Mouse (Mus musculus): ENCODE measurements around the gene Abcb9.

Abcb9 gene

DNA sequence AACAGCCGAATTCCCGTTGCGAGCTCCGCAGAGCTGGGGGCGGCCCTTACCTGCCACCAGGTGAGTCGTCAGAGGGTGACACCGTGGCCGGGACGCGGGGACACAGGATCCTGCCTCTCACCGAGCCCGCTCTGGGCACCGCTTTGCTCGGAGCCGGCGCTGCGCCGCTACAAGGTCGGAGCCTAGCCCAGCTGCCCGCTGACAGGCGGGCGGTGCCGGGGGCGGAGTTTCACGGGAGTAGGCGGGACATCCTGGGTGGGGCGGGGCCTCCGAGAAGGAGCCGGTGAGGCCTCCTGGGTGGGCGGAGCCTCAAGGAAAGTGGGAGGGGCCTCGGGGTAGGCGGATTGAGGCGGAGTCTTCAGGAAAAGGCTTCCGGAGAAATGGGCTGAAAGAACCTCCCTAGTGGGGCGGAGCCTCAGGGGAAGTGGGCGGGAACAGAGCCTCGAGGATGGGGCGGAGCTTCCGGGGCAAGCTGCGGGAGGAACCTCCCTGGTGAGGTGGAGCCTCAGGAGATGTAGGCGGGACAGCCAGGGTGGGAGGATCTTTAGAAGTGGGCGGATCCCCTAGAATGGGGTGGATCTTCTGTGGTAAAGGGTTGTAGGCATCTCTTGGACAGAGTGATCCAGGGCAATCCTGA is at the start of gene Abcb9:
Abcb9 (minus strand) TSS at position 203 of the 637 bp plus-strand sequence.
- DNase-seq (ENCODE audit: low spot score) = peak; percentile 99

DNA sequence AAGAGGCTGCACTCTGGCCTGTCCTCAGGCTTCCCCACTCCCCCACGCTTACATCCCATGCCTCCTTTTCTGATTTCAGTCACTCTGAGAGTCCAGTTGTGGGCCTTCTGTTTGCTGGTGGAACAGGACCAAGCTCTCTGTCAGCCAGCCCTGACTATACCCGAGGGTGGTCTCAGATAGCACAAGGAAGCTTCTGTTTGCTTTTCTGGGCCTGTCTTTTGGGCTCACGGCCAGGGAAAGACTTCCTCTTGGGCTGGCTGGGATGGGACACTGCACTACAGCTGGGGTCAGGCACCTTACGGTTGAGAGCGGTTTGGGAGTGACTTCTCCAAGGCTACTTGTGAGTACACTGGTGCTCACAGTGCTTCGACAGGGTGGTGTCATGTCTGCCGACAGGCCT is 42.5 kb upstream of the Abcb9 start:
- no peak for DNase-seq (ENCODE audit: low spot score)

DNA sequence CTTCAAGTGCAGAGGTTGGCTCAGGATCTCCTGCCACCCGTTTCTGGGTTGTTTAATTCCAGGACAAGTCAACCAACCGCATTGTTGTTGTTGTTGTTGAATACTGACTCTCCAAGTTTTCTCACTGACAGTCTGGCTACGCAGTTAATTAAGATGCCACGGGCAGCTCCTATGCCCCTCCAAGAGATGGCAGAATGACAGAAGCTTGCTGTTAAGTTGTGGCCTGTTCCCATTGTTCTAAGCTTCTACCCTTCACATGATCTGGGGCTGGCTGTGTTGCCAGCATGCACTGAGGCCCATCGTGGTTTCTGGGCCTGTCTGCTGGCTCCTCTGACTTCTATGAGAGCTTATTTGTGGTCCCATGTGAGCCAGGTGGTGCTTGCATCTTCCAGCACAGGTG is 38.7 kb upstream of the Abcb9 start:
- DNase-seq (ENCODE audit: low spot score) = no peak

DNA sequence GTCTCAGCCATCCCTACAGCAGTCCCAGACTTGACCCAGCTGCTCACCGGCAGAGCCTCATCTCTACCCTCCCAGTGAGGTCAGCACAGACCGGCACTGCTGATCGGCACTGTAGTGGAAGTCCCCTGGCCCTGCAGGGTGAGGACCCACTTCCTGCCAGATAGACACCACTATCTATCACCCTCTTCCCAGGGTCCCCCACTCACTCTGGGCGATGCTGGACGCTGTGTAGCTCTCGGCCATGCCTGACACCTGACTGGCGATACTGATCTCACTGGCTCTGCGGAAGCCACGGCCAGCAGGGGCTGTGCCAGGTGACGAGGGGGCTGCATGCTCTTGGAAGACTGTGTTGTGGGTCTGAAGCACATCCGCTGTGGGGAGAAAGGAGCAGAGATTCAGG is 29.5 kb upstream of the Abcb9 start:
- no peak for DNase-seq (ENCODE audit: low spot score)

DNA sequence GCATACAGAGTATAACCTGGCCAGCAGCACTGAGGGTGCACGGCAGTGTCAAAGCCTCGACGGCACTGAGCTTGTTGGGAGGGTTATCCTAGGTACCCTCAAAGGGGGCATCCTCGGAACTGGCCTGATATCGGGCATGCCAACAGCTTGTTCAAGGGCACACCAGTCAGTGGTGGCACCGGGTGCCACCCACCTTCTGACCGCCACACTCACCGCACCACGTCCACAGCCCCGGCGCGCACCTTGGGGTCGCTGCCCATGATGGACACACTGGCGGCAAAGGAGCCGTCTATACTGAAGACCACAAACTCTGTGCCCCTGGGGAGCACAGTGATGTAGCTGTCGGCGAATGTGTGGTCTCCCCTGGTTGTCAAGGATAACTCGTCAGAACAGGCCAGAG is 26.8 kb upstream of the Abcb9 start:
- DNase-seq (ENCODE audit: low spot score) = peak; percentile 39

DNA sequence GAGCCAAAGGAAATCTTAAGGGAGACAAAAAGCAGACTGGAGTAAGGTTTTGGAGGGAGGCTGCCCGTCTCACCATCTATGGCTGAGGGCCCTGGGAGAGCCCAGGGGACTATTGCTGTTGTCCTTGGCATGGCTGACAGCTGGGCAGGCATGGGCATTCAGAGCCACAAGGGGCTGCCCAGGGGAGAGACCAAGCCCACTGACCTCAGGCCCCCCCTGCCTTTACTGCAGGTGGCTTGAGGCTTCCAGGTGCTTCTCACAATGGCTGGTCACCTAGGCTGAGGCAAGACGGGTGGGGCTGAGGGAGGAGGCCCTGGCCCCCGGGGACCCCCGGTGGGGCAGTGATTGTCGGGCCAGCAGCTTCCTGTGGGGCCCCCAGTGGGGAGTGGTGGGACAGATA is 23.6 kb upstream of the Abcb9 start:
- DNase-seq (ENCODE audit: low spot score) = peak; percentile 43

DNA sequence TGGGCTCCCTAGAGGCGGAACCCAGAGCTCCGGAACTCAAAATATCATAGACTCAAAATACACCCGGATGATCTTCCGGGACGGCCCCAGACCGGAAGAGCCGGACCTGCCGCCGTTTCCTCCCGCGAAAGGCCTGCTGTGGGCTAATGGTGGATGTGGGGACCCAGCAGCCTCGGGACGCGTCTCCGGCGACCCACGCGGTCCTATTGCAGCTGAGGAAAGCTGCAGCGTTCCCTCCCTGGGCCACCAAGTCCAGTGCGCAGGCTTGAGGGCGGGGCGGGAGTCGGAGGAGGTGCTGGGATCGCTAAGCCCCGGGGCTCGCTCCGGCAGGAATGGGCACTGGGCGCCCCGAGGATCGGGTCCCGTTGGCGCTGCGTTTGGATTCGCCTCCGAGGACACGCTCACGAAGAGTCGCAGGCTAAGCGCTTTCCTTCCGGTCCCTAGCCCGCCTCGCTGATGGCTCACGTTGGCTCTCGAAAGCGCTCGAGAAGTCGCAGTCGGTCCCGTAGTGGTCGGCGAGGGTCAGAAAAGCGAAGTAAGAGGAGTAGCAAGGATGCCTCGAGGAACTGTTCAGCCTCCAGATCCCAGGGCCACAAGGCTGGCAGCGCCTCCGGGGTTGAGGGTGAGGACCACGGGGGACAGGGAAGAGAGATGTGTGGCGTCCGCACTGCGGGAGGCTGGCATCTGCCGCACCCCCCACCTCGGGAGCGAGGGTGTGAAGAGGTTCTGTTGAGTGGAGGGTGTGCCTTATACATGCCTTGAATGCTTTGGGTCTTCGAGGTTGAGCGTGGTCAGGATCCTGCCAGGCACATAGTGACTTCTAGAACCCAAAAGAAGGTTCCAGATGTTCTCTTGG is 20.6 kb upstream of the Abcb9 start, which contains the start of gene Arl6ip4:
Arl6ip4 (plus strand) TSS at position 100 of the 856 bp plus-strand sequence.
- DNase-seq (ENCODE audit: low spot score) = peak; percentile 85

DNA sequence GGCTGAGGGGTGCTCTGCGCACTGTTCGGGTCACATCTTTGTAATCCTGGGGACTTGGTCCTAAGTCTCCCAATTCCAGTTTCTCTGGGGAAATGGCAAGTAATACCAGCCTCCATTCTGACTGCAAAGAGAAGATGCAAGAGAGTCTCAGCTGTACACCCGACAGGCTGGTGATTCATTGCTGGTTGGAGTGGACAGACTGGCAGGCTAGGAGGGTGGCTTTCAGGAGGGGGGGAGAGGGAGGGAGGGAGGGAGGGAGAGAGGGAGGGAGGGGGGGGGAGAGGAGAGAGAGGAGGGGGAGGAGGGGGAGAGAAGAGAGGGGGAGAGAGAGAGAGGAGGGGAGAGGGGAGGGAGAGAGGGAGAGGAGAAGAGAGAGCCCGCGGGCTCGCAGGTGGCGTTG is 19.9 kb upstream of the Abcb9 start:
- DNase-seq (ENCODE audit: low spot score) = no peak

DNA sequence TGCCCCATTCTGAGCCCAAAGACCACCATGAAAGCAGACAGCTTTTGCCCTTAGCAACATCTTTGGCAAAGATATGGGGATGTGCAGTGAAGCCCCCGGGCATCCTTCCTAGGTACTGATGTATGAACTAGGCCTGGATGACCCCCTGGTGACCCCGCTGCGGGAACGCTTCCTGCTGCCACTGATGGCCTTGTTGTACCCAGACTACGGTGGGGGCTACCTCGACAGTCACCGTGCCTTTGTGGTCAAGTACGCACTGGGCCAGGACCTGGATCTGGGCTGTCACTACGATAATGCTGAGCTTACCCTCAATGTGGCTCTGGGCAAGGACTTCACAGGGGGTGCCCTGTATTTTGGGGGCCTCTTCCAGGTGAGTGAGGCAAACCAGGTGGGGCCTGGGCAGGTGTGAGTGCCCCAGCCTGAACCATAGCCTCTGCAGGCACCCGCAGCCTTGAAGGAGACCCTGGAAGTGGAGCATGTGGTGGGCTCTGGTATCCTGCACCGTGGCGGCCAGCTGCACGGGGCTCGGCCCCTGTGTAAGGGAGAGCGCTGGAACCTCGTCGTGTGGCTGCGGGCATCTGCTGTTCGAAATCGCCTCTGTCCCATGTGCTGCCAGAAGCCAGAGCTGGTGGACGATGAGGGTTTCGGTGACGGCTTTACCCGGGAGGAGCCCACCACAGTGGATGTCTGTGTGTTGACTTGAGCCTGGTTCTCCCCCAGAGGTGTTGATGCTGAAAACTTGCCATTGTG is 18.9 kb upstream of the Abcb9 start:
- DNase-seq (ENCODE audit: low spot score) = no peak

DNA sequence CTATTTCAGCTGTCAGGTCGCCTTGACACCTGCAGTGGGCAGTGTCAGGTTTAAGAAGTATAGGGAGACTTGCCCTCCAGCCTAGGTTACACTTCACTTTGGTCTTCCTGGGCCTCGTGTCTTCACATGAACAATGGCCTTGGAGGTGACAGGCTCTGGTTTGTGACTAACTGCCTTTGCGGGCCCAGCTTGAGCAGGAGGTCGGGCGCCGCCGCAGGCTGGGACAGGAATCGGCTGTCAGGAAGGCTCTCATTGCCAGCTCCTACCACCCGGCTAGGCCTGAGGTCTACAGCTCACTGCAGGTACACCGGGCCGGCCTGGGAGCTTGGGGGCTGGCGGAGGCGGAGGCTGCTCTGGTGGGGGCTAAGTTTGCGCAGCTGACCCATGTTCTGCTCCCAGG is 17.4 kb upstream of the Abcb9 start:
- DNase-seq (ENCODE audit: low spot score) = peak; percentile 78

DNA sequence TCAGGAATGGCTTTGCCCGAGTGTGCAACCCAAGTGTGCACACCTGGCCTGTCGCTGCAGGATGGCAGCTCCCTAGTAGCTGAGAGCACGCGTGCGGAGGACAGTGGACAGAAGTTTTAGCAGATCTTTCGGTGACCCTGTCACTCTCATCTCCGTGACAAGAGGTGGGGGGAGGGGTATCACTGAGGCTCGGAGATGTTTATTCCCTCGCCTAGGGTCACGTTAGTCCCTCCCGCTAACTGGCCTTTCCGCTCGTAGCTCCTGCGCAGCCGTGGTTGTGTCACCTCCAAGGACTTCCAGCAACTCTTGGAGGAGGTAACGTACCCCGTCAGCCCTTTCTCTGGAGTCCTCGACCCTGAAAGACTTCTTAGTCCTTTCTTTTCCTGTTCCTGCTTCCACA is 16.9 kb upstream of the Abcb9 start:
- DNase-seq (ENCODE audit: low spot score) = no peak

DNA sequence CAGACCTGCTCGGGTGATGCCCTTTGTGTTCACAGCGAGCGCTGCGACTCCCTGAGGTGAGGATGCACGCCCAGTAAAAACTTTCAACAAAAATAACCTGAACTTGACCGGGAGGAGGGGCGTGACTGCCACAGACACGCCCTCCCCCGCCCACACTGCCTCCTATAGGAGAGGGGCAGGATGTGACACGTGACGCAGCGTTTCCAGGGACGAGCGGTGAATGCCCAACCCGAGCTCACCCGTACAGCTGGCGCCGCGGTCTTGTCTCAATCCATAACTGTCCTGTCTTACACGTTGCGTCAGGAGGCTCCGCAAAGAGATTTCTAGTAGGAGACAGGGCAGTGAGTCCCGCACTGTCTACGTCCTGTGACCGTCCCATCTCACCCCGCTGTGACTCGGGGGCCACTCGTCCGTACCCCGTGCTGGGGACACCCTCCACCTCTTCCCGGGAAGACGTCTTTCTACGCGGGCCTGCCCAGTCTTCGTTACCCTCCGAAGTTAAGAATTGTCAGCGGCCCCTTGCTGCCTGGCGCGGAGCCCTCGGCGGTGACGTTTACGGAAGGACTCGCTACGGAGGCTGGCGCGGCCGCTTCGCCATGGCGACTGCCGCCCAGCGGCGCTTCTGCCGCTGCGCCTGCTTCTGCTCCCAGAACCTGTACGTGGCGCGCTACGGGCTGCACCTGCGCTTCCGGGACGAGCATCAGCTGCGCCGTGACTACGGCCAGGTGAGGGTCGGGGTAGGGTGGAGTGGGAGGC is 16.3 kb upstream of the Abcb9 start, which contains the start of gene Ogfod2:
Ogfod2 (plus strand) TSS at position 556 of the 756 bp plus-strand sequence.
- peak; percentile 96 for DNase-seq (ENCODE audit: low spot score)

DNA sequence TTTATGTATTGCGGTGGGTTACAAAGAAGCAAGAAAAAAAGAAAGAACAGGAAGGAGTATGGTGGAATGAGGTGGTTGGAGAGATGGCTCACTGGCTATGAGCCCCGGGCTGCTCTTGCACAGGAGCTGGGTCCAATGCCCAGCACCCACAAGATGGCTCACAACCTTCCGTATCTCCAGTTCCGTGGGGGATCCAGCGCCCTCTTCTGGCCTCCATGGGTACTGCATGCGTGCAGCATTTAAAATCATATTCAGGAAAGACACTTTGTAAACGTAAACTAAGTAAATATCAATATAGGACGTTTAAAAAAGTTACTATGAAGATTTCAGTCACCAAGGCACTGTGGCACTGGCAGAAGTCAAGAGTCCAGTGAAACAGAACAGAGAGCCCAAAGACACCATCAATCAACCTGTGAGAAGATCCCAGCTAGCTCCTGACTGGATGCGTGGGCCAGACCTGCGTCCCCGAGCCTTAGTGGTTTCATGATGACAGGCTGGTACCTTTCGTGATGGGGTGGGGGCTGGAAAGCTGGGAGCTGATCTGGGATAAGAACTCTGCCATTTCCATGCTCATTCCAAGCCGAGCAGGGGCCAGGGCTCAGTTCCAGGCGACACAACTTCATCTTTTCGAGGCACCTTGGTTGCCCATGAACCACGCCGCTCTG is 15.6 kb upstream of the Abcb9 start:
- DNase-seq (ENCODE audit: low spot score) = peak; percentile 84

DNA sequence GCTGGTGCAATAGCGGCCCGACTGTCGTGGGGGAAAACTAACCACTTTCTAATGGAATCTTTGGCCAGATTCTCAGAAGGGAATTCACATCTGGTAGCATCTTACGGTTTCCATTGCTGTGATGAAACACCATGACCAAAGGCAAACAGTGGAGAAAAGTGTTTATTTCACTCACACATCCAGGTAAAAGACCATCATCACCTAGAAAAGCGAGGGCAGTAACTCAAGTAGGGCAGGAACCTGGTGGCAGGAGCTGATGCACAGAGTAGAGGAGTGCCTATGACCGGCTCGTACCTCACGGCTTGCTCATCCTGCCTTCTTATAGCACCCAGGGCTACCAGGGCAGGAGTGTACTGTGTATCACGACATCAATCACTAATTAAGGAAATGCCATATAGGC is 8.0 kb upstream of the Abcb9 start:
- no peak for DNase-seq (ENCODE audit: low spot score)

DNA sequence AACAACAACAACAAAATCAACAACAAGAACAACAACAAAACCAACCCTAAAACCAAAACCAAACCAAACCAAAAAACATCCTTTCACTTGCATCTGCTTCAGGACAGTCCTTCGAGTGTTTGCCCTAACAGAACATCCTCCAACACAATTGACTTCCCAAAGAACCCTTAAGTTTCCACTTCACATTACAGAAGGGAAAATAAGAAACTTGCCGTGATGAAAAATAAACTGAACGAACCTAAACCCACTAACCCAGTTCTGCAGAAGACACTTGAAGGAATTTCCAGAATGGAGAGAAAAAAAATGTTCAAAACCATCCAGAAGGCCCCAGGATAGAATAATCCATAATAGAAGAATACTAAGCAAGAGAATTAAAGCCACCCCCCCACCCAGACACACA is 7.4 kb upstream of the Abcb9 start:
- no peak for DNase-seq (ENCODE audit: low spot score)

DNA sequence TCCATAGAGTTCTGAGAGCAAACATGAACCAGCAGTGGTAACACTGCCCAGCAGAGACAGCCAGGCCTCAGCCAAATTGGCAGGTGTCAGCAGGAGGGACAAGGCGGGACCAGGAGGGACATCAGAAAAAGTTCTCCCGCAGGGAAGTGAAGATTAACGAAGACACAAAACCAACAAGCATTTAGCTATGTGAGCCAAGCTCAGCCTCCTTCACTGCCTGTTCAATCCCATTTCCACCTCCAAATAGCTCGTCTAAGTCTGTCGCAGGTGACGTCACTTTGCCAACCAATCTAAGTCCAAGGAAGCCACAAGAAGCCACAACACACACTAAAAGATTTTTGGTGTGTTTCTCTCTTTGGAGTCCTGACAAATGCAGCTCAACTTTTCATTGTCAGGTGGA is 6.7 kb upstream of the Abcb9 start:
- DNase-seq (ENCODE audit: low spot score) = no peak

DNA sequence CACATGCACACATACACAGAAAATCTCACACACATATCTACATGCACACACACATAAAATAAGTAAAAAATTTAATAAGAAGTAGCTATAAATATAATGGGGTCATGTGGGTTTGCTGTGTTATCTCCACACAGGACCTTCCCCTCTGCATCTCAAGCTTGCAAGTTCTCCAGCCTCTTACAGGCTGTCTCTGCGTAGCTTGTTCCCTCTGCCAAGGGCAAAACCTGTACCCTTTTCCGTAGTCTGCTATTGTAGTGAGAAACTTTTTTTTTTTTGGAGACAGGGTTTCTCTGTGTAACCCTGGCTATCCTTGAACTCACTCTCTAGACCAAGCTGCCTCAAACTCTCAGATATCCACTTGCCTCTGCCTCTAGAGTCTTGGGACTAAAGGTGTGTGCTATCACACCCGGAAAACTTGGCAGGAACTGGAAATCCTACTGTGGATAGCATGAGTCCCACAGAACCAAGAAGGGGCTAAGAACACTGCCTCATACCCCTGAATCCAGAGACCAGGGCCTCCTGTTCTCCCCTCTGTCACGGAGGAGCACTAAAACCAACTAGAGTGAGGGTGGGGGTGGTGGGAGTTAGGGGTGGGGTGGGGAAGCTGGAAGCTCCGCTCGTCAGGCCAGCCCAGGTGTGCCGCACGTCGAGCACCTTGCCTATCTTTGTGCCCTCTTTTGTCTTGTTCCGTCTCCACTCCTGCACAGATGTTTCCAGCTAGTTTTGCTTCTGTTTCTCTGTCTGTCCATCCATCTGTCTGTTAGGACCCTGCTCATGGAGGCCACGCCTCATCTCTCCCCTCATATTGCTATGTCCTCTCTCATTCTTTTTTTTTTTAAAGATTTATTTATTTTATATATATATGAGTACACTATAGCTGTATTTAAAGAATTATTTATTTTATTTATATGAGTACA is 4.8 kb upstream of the Abcb9 start:
- DNase-seq (ENCODE audit: low spot score) = no peak

DNA sequence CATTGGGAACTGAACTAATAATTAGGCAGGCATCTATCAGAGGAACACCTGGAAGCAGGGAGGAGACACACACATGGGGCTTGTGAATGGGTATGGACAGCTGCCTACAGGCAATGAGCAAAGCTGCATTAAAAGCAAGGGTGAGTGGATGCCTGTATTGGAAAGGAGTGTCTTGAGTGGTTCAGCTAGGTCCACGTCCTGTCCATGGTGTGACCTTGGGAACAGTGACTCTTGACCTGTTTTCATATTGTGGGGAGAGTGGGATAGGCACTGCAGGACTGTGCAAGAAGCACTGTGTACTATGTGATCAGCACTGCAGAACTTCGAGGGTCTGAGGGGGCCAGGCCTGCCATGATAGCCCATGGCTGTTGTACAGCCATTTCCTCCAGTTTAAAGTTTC is 3.3 kb upstream of the Abcb9 start:
- DNase-seq (ENCODE audit: low spot score) = no peak

DNA sequence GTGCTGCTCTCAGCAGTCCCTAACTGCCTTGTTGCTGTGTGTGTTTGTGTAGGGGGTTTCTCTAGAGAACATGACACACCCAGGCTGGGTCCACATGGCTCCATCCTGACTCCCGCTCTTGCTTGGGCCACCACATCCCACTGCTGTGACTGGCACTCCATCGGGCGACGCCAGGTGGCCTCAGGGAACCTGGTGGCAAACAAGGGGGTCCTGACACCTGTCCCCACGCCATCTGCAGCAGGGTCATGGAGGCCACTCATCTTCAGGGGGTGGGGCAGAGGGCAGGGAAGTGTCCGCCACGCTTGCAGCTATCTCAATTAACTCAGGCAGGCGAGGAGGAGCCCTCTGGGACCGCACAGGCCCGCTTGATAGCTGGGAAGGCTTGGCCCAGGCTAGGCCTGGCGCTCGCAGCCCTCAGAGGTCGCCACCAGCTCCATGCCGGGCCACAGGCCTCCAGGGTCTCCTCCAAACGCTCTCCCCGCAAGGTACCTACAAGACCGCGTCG is 469 bp downstream of the Abcb9 start:
- no peak for DNase-seq (ENCODE audit: low spot score)

All from testis, postnatal 10 days (tissue).